Mouse (Mus musculus): ENCODE measurements around the gene Irs1.

The Irs1 gene

DNA sequence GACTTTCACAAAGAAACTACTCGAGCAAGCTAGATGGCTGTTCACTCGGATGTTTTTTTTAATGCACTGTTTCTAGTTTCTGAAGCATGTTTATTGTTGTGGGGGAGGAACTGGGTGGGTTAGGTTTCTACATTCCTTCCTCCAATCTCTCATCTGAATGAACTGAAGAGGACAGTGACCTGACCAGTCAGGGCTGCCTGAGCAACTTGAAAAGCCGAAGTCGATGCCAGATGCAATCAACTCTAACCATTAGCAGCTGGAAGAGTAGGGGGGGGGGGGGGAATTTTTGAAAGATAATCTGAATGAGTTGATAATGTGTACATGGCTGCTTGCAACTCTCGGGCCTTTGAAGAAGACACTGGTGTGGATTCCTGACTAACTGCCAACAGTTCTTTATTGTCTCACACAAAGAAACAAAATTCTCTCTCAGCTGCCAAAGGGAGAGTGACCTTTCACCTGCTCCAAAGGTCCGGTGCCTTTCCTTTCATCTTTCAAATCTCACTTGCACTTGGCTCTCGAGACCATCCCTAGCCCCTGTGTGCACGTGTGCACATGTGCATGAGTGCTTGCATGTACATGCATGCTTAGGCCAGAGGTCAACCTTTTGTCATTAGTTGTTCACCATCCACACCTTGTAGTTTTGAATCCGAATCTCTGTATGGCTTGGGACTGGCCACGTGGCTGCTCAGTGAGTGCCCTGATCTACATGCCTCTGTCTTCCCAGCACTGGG, 43.8 kb downstream of the Irs1 start:
- no peak for DNase-seq (ENCODE audit: low read depth)

GRCm38 (mm10) chr1:82245002-82245401, 46.2 kb downstream of the Irs1 start:
- no peak for DNase-seq (ENCODE audit: low read depth)

GRCm38 (mm10) chr1:82243260-82243825, 47.9 kb downstream of the Irs1 start:
- no peak for DNase-seq (ENCODE audit: low read depth)

DNA sequence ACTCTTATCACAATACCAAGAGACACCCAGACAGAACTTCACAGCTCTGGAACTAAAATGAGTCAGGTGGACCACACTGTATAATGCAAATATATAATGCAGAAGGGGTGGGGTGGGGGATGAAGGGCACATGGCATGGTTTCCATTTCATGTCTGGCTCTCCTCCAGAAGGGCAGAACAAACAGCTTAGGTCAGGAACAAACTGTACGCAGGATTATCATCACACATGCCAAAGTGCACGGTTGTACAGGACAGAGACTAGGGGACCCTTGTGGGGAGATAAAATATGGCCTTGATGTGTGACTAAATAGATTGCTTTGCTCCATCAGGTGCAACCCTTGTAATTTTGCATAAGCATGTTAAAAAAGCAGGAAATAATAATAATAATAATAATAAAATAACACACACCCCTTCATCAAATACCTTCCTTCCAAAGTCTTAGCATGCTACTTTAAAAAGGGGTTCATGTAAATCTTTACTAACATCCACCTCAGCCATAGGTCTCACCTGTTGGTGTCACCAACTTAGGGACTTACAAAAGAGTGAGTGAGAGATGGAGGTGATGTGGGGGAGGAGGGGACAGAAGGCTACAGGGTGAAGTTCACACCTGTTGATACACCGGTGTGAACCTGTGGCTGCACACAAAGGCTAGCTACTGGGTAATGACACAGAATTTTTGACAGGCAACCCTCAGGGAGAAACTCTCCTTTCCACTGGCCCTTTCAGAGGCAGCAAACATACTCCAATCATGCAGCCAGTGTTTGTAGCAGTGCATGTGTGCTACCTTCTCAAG, 51.6 kb downstream of the Irs1 start:
- DNase-seq (ENCODE audit: low read depth), result no peak

GRCm38 (mm10) chr1:82238245-82238644, 53.0 kb downstream of the Irs1 start:
- DNase-seq (ENCODE audit: low read depth), result no peak

GRCm38 (mm10) chr1:82235455-82236104, 55.6 kb downstream of the Irs1 start:
- DNase-seq (ENCODE audit: low read depth), result no peak

- no peak for DNase-seq (ENCODE audit: low read depth)
Observed at GRCm38 (mm10) chr1:82234616-82235015, 56.6 kb downstream of the Irs1 start.

GRCm38 (mm10) chr1:82232812-82233211, 58.4 kb downstream of the Irs1 start, which contains the start of gene Gm9747:
Gm9747 (plus strand) TSS chr1:82233112.
- DNase-seq (ENCODE audit: low read depth), result no peak

DNA sequence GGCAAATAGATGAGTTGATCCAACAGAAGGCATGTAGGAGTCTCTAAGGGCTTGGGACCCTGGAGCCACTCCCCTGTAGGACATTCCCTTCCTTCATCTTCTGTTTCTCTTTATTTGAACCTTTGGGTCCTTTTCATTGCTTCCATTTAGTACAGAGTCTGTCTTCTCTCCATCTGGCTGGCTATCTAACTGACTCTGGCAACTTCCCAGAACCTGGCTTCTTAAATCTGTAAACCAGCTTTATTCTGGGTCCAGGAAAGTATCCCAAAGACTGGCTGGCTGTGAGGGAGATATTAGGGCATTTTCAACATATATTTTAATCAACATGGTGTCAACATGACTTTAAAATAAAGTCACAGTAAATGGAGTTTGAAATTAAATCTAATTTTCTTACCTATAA, 62.4 kb downstream of the Irs1 start:
- DNase-seq (ENCODE audit: low read depth), result no peak

GRCm38 (mm10) chr1:82223042-82223795, 68.0 kb downstream of the Irs1 start:
- no peak for DNase-seq (ENCODE audit: low read depth)

DNA sequence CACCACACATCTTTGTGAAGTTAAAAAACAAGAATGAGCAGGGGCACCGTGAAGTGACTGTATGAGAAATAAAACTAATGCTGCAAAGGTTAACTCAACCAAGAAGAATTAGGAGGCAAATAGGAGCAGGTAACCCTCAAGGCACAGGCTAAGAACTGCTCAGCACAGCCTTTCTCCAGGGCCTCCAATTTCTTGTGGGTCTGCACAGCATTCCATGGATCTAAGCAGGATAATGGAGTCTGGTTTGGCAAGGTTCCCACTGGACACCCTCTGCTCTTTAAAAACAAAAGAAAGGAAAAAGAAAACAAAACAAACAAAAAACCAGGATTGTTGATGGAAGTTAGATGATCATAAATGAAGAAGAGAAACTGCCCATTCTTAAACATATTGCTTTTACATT, 69.8 kb downstream of the Irs1 start:
- DNase-seq (ENCODE audit: low read depth), result no peak

DNA sequence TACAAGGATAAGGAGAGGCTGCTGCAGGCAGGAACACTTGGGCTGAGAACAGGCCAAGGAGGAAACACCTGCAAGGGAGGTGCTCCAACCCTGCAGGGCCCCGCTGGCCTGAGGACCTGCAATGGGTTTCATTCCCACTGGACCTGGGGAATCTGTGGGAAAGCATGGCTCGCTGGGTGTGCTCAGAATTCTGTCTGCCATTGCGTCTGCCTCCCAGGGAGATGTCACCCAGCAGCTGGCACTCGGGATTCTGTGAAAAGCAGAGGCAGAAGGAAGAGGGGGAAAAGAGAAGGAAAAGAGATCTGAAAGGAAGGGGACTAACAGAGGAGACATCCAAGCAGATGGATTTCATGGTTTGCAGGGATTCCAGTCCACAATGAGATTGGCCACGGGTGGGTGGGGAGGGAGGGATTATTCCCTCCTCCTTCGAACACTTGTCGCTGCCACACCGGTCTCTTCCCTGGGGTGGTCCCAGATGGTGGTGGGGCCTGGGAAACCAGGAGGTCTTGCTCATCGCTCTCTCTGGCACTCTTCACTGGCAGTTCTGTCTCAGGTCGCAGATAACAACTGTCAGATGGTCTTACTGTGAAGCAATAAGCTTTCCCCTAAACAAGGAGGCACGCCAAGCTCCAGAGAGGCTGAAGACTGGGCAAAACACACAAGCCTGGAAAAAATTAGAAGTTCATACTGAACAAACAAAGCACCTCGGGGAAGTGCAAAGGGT, 70.4 kb downstream of the Irs1 start:
- no peak for DNase-seq (ENCODE audit: low read depth)

- DNase-seq (ENCODE audit: low read depth), result no peak
Observed at GRCm38 (mm10) chr1:82207511-82207910, 83.7 kb downstream of the Irs1 start.

DNA sequence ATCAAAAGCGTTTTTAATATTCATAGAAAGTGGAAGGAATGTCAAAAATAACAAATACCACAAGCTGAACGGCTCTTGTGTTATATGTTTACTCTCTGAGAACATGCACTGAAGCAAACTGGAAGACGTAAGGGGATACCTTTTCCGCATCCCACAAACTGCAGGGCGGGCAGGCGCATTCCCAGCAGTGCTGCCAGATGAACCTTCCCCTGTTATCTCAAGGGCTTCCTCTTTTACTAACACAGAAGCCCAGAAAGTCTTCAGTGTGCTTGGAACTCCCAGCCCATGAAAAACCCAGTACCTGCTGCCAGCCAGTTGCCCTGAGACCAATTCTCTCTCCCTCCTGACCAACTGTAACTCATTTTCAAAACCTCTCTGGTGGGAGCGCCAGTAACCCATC, 90.6 kb downstream of the Irs1 start:
- DNase-seq (ENCODE audit: low read depth), result no peak

DNA sequence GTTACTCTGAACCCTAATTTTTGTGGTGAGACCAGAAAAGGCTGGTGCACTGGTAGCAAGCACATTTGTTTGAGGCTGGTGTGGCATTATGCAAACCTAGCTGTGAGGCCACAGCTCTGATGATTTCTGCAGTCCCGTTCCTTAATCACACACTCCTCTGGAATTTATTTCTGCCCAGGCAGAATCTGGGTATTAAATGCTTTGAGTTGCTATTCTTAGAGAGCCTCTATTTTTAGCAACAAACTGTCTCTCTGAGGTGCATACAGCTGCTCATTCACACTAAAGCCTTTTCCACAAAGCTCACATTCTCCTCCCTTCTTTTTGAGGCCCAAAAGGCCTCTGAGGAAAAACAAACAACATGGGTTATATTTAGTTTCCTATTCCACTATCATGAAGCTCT, 91.3 kb downstream of the Irs1 start:
- no peak for DNase-seq (ENCODE audit: low read depth)

GRCm38 (mm10) chr1:82191579-82191978, 99.6 kb downstream of the Irs1 start:
- no peak for DNase-seq (ENCODE audit: low read depth)

DNA sequence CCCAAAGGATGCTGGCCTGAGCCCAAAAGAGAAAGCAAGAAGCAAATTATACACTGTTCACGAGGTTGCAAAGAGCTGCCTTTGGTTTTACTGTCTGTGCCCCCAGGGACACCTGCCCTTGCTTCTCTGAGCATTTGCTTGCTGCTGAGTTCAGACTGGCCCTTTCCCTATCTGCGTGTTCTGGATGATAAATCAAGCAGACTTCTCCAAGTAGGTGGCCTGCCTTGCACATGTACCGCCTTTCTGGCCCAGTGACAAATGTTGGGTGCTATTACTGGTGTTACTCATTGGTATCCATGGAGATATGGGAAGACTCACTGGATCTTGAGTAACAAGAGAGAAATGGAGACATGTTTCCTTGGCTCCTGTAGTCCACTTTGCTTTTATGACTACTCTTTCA, 101.7 kb downstream of the Irs1 start:
- no peak for DNase-seq (ENCODE audit: low read depth)

DNA sequence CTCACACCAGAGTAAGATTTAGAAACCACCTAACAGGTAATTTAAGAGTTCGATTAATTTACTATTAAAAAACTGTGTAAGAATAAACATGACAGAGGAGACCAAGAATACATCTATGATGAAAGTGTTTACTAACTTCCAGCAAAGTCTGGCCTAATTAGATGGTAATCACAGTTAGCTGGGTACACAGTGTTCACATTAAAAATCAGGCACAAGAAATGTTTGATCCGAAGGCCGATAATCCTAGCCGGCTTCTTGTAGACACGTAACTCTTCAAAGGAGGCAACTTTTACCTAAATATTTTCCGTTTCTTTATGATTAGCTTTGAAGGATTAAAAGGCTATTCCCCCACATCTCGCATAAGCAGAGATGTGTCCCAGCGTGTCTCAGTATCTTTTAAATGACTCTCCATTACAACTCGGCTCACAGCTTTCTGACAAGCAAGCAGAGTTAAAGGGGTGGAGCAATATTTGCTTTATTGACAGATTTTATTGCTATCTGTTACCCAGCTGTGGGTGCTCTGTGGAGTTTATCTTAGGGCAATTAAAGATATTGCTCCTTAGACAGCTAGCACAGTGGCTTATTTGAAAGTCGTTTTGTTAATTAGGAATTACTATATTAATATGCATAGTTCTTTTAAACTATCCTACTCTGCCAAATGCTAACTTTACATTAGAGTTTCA, 102.5 kb downstream of the Irs1 start:
- DNase-seq (ENCODE audit: low read depth), result no peak

- DNase-seq (ENCODE audit: low read depth), result no peak
Observed at GRCm38 (mm10) chr1:82183913-82184442, 107.2 kb downstream of the Irs1 start.

Data from c-Kit-positive CD71-negative TER-119-negative erythroid progenitor cells, embryonic 14.5 days (primary cell).